Mouse (Mus musculus) adrenal gland, postnatal 36 days (tissue): ENCODE measurements around the gene Unc45a. TPM values are rescaled to one million over a fixed set of nuclear protein-coding genes. Genes with fewer than 3 reads are reported as not detected.
"Not testable (repeated sequence)": the region's sequence is repeated elsewhere in the genome, so short reads cannot be mapped to it uniquely, and the experiment has no call there.

Experiments used
- DNase-seq, 2 experiments: peaks; one replicate each; pipeline ENCODE4 v3.0.0; 2021; ENCODE audit warnings: mixed read lengths in 1 of 2
- total RNA-seq, 2 experiments: library from RNA; stranded (reverse); gene quantifications; 2 replicates each; pipeline ENCODE4 v1.2.3; 2021

Gene Unc45a
- total RNA-seq, 2 experiments from 2014 or later, result 55.0 to 74.8 TPM

DNA sequence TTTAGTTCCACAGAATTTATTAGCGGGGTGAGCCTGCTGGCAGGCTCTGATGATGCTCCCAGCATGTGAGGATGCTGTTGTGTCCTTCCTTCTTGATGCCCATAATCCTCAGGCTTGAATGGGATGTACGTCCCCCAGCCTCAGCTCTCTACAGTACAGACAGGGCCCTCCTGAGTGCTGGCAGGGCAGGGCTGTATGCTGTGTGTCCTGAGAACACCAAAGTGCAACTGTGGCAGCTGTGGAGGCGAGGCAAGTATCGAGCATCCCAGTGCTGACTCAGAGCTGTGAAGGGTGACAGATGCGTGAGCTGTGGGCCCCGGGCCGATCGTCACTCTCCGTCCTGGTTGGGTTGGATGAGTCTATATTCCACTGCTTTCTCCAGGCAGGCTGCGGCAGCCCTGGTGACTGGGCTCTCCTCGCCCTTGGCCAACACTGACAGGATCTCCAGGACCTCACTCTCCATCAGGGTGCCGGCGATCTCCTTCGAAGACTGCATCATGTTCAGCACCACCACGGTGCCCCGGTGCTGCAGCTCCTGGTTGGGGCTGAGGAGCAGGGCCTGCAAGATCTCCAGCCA is 15.4 kb downstream of the Unc45a start:
- DNase-seq, result no peak

DNA sequence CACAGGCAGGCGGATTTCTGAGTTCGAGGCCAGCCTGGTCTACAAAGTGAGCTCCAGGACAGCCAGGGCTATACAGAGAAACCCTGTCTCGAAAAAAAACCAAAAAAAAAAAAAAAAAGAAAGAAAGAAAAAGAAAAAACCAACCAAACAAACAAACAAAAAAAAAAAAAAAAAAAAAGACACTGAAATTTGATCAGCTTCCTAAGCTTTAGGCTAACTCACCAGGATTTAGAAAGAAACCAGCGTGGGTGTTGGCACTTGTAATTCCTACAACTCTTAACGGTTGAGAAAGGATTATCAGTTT is 16.0 kb downstream of the Unc45a start:
- DNase-seq, result not testable (repeated sequence)

DNA sequence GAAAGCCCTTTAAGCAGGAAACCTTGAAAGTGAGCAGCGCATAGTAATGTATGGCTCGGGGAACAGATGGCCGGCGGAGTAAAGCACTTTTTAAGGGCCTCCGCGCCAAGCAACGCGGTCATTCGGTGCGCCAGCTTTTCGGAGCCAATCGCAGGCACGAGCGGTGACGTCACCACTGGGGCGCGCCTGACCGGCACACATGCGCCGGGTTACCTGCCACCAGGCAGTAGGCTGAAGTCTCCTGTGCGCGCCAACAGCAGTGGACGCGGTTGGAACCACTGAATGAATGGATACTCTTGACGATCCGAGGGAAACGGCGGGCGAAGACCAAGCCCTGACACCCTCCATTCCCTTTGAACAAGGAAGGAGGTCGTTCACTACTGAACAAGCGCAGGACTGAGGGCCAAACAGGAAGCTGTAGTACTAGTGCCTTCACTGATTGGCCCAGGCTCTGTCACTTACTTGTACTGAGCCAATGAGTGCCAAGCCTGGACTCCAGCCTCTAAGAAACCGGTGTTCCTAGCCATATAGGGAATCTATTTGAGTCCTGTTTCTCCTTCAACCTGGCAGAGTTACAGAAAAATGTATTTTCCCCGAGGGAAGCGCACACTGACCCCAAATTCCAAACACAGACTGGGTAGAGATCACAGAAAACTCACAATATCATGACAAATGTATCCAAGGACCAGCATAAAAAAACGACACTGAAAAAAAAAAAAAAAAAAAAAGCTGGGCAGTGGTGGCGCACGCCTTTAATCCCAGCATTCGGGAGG is 16.6 kb downstream of the Unc45a start, which contains the start of gene Rccd1:
Rccd1 (minus strand) TSS at position 412 of the 773 bp plus-strand sequence.
- DNase-seq, result peak; percentile 96

GRCm38 (mm10) chr7:80323336-80323735 is 17.5 kb downstream of the Unc45a start:
- DNase-seq, result no peak

DNA sequence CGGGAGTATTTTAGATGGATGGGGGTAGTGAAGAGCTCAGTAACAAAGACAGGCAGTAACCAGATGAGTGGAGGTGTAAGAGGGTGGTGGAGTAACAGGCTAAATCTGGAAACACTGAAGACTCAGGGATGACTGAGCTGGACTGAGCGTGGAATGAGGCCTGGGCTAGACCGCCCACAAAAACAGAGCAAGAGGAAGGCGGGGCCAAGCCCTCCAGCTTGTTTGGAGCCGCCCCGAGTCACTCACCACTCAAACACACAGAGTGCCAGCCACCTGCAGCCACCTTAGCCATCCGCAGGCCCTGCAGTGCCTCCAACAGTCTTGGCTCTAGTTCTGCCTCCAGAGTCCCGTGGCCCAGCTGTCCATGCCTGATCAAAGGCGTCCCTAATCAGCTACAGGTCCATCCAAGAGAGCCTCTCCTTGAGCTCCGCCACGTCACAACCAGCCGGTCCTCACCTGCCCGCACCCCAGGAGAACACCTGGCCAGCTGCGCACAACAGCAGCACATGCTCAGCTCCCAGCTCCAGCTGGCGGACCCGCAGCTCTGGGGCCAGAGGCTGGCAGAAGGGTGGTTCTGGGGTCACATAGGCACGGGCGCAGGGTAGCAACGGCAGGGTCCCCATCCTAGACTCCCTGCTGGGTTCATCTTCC is 20.8 kb downstream of the Unc45a start:
- DNase-seq, result no peak

DNA sequence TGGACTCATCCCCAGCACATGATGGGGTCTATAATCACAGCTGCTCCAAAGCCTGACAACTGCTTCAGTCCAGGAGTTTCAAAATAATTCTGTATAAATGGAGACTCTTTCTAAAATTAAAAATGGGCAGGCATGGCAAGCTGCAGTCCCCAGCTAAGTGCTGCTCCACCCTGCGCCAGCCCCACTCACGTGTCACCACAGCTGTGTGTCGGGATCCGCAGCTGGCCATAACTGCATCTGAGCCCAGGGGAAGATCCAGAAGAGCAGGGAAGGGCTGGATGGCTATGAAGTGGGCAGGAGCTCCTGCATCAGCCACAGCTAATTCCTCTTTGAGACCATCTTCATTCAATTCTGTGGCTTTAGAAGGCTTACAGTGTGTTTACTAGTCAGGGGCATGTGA is 22.1 kb downstream of the Unc45a start:
- no peak for DNase-seq

DNA sequence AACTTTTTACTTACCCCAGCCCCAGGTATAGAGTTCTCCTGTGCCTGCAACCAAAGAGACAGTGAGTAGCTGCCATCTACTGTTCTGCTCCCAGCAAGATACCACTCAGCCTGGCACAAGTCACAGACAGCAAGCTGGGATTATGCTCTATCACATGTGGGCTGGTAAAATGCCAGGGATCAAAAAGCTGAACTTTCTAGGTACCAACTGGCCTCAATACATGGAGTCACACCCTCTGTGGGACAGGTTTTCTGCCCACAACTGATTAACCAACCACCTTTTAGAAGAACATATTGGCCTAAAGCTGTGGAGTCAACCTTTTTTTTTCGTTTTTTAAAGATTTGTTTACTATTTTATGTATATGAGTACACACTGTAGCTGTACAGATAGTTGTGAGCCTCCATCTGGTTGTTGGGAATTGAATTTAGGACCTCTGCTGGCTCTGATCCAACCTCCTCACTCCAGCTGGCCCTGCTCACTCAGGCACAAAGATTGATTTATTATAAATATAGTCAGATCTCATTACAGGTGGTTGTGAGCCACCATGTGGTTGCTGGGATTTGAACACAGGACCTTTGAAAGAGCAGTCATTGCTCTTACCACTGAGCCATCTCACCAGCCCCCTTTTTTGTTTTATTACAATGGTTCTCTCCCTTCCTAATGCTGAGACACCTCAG is 23.2 kb downstream of the Unc45a start:
- no peak for DNase-seq

GRCm38 (mm10) chr7:80315733-80316132 is 25.1 kb downstream of the Unc45a start:
- DNase-seq, result no peak

GRCm38 (mm10) chr7:80310771-80311170 is 30.0 kb downstream of the Unc45a start:
- DNase-seq, result no peak

- no peak for DNase-seq
These were observed 33.0 kb downstream of the Unc45a start for GRCm38 (mm10) chr7:80307766-80308165.

GRCm38 (mm10) chr7:80301522-80301921 is 39.3 kb downstream of the Unc45a start:
- no peak for DNase-seq

DNA sequence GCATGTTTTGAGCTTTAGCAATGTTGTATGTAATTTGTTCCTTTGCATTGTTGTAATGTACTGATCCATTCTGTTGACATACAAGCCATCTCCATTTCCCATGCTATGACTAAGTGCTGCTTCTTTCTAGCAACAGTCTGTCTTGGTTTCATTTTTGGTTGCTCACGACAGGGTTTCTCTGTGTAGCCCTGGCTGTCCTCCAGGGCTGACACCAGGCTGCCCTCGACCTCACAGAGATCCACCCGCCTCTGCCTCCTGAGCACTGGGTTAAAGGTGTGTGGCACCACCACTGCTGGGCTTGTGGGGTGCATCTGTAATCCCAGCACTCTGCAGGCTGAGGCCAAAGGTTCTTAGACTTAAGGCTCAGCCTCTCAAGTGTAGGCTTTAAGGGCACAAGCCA is 41.2 kb downstream of the Unc45a start:
- peak in 1 of 2 experiments; percentile 26 for DNase-seq

DNA sequence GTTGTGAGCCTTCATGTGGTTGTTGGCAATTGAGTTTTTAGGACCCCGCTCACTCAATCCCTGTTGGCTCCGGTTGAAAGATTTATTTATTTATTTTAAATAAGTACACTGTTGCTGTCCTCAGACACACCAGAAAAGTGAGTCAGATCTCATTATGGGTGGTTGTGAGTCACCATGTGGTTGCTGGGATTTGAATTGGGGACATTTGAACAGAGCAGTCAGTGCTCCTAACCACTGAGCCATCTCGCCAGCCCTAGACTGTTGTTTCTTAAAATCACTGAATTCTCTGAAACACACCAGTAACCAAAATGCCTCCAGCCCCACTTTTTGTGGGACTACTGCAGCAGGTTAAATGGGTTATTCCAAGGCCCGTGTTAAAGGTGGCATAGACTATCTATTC is 42.1 kb downstream of the Unc45a start:
- DNase-seq, result no peak

GRCm38 (mm10) chr7:80297041-80297440 is 43.8 kb downstream of the Unc45a start:
- no peak for DNase-seq

DNA sequence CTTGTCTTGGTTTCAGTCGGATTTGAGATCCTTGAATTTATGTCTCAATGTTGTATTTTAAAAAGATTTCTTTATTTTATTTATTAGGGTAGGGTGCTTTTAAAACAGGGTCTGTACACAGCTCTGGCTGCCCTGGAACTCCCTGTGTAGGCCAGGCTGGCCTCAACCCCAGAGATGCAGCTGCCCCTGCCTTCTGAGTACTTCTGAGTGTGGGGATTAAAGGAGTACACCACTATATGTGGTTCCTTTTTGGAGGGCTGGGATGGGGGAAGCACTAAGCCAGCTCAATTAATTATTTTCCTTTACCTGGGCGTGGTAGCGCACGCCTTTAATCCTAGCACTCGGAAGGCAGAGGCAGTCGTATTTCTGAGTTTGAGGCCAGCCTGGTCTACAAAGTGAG is 44.3 kb downstream of the Unc45a start:
- DNase-seq, result no peak

GRCm38 (mm10) chr7:80294764-80295648 is 45.8 kb downstream of the Unc45a start:
- no peak for DNase-seq

- DNase-seq, result peak; percentile 98 to 99
These were observed 46.6 kb downstream of the Unc45a start, which contains the start of gene Prc1 for GRCm38 (mm10) chr7:80294062-80294763. Prc1 (plus strand) TSS chr7:80294450.

DNA sequence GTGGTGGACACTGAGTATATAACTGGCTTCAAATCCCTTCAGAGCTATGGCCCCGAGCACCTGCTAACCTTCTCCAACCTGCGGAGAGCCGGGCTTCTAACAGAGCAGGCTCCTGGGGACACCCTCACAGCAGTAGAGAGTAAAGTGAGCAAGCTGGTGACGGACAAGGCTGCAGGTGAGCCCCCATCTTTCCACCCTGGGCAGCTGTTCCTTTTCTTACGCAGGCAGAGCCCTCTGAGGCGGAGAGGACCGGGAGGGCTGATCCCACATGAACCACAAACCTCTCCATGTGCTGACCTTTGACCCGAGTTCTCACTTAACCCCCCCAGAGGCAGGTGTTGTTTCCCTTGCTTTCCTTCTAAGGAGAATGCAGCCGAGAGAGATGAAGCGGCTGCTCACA is 53.1 kb downstream of the Unc45a start:
- no peak for DNase-seq

DNA sequence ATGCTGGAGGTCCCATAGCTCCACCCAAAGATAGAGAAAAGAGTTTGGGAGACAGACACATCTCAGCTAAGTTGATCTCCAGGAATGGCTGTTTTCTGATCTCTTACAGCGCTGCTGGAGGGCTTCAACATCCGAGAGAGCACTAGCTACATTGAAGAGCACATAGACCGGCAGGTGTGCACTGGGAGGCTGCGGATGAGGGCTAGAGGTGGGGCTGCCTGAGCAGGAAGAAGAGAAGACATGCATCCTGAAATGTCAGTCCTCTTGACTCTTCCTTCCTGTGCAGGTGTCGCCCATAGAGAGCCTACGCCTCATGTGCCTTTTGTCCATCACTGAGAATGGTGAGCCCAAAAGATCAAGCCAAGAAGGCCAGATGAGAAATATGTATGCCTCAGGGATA is 55.1 kb downstream of the Unc45a start:
- DNase-seq, result no peak

DNA sequence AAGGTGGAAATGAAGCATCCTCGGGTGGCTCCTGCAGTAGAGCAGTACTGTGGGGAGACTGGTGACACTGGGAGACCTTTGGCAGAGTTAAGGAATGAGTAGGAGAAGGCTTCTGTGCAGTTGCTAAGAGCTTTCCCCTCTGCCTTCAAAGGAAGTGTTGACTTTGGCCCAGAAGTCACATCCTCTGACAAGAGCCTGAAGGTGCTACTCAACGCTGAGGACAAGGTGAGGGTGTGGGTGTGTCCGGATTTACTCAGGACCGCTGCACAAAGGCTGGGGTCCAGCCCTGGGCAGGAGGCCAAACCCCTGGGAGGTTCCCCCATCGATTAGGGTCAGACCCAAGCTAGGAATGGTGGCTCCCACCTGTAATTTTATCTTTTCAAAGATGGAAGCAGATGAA is 56.4 kb downstream of the Unc45a start:
- DNase-seq, result no peak

GRCm38 (mm10) chr7:80283226-80283918 is 57.4 kb downstream of the Unc45a start:
- DNase-seq, result no peak
